In genomic region chr13:8202681-8203476, GRCm38 (mm10) we compare ENCODE assay signal across 8 mouse cellular contexts. TPM values are rescaled to one million over a fixed set of nuclear protein-coding genes. Genes with fewer than 3 reads are reported as not detected.
A peak's percentile ranks its signal among the peaks of the same experiment; 100 is the strongest.
DNase-seq lines count a peak whose midpoint lies in the region; ATAC-seq lines count a peak whose summit lies in the region.

Adarb2 (plus strand) TSS chr13:8202866.

- WGBS in heart, embryonic 14.5 days = 1% methylated on average over 26 of the region's 26 CpGs
- WGBS in forebrain, embryonic 15.5 days = under 1% methylated on average over 26 of the region's 26 CpGs
- WGBS in midbrain, embryonic 13.5 days = under 1% methylated on average over 26 of the region's 26 CpGs

- no peak within 1 kb of the TSS for H3K9ac ChIP-seq in heart, embryonic 14.5 days (ENCODE audit: low read length)
- H3K9ac ChIP-seq in forebrain, embryonic 15.5 days (replicated peaks) = peak within 1 kb of the TSS; percentile 49
- peak within 1 kb of the TSS; percentile 69 for H3K9ac ChIP-seq in midbrain, embryonic 13.5 days (replicated peaks)

- ATAC-seq in heart, embryonic 14.5 days (ENCODE audit: insufficient number of reproducible peaks, insufficient read depth, low FRiP score, low read depth) = no peak
- ATAC-seq in forebrain, embryonic 15.5 days (replicated peaks) = peak; percentile 90
- peak; percentile 94 for ATAC-seq in midbrain, embryonic 13.5 days
- ATAC-seq in megakaryocyte-erythroid progenitor cell, adult 5-6 weeks (replicated peaks; ENCODE audit: low FRiP score, low TSS enrichment, poor library complexity, severe bottlenecking) = no peak

- H3K4me1 ChIP-seq in heart, embryonic 14.5 days (ENCODE audit: control insufficient read depth in 2 of 2, insufficient read depth in 2 of 2, low read length in 2 of 2) = no peaks in the 10 kb centered on the region; a peak in 1 of 4 replicates
- peaks cover 28% of the 10 kb centered on the region for H3K4me1 ChIP-seq in forebrain, embryonic 15.5 days
- H3K4me1 ChIP-seq in midbrain, embryonic 13.5 days (replicated peaks) = peaks cover 9% of the 10 kb centered on the region

- no peak within 1 kb of the TSS for H3K27ac ChIP-seq in heart, embryonic 14.5 days (replicated peaks in 1 of 2; ENCODE audit: control insufficient read depth in 1 of 2, insufficient read depth in 1 of 2, low read depth in 2 of 2, low read length in 2 of 2)
- peak within 1 kb of the TSS; percentile 36; the same call in 1 of the 2 replicates for H3K27ac ChIP-seq in forebrain, embryonic 15.5 days (replicated peaks)
- peak within 1 kb of the TSS; percentile 14 for H3K27ac ChIP-seq in midbrain, embryonic 13.5 days

- peak within 1 kb of the TSS; percentile 1 to 27; a peak in 3 of 4 replicates for H3K4me3 ChIP-seq in heart, embryonic 14.5 days (ENCODE audit: control insufficient read depth in 1 of 2, insufficient read depth in 1 of 2, low read depth in 1 of 2, low read length in 2 of 2)
- peak within 1 kb of the TSS; percentile 47 for H3K4me3 ChIP-seq in forebrain, embryonic 15.5 days
- peak within 1 kb of the TSS; percentile 53 for H3K4me3 ChIP-seq in midbrain, embryonic 13.5 days (replicated peaks)

- H3K4me2 ChIP-seq in heart, embryonic 14.5 days (ENCODE audit: low read length) = peak within 1 kb of the TSS; percentile 62
- peak within 1 kb of the TSS; percentile 78 for H3K4me2 ChIP-seq in forebrain, embryonic 15.5 days (replicated peaks)
- peak within 1 kb of the TSS; percentile 78 for H3K4me2 ChIP-seq in midbrain, embryonic 13.5 days (replicated peaks)

- H3K9me3 ChIP-seq in heart, embryonic 14.5 days (ENCODE audit: control insufficient read depth, low read length) = no peaks in the 10 kb centered on the region
- no peaks in the 10 kb centered on the region for H3K9me3 ChIP-seq in forebrain, embryonic 15.5 days
- H3K9me3 ChIP-seq in midbrain, embryonic 13.5 days = no peaks in the 10 kb centered on the region

- H3K36me3 ChIP-seq in heart, embryonic 14.5 days (ENCODE audit: control insufficient read depth, insufficient read depth, low read length) = no peaks in the 10 kb centered on the region
- H3K36me3 ChIP-seq in forebrain, embryonic 15.5 days = no peaks in the 10 kb centered on the region
- H3K36me3 ChIP-seq in midbrain, embryonic 13.5 days = no peaks in the 10 kb centered on the region

- DNase-seq in heart, adult 18-20 months = no peak
- peak; percentile 15 to 26 for DNase-seq in cerebellum, adult 18-20 months
- peak; percentile 37 to 56 for DNase-seq in layer of hippocampus, postnatal 10 days (ENCODE audit: low spot score in 2 of 2)
- DNase-seq in thymus, postnatal 10 days (ENCODE audit: low spot score in 2 of 2) = no peak

- peaks cover 34% of the 10 kb centered on the region for H3K27me3 ChIP-seq in heart, embryonic 14.5 days (ENCODE audit: control insufficient read depth, insufficient read depth, low read length)
- H3K27me3 ChIP-seq in forebrain, embryonic 15.5 days = no peaks in the 10 kb centered on the region
- H3K27me3 ChIP-seq in midbrain, embryonic 13.5 days = 0 out of 2 replicates have a peak, but pooled peaks cover 4% of the 10 kb centered on the region

RNA-seq across cellular contexts. Expression of gene Adarb2, which starts in this region (rescaled TPM):
- 0.11 and 0.15 TPM in 2 replicates for polyA plus RNA-seq in heart, embryonic 14.5 days (2014; fragmentation: Nextera tagmentation; extraction: Ambion mirVana)
- not detected for total RNA-seq in heart, adult 18-20 months (2021)
- 19.9 and 20.1 TPM in 2 replicates for polyA plus RNA-seq in forebrain, embryonic 15.5 days (2015; fragmentation: Nextera tagmentation; extraction: Ambion mirVana)
- total RNA-seq in layer of hippocampus, postnatal 10 days (2021) = 10 to 100 TPM; 26.1 to 26.2 TPM
- polyA plus RNA-seq in midbrain, embryonic 13.5 days (2015; fragmentation: Nextera tagmentation; extraction: Ambion mirVana) = 25.0 and 26.9 TPM in 2 replicates
- total RNA-seq in megakaryocyte-erythroid progenitor cell, adult 5-6 weeks (2014; fragmentation: Nextera tagmentation) = not detected in 2 replicates
- not detected in 2 replicates for total RNA-seq in megakaryocyte-erythroid progenitor cell, adult 5-6 weeks (2017)

Comparison
In these comparisons a context has a peak if more than half of its experiments do, and no peak if none do; other contexts are left out.
1. RNA of gene Adarb2 (total RNA-seq): 26.1 to 26.2 TPM in layer of hippocampus, postnatal 10 days; not detected in heart, adult 18-20 months and not detected in megakaryocyte-erythroid progenitor cell, adult 5-6 weeks; every median in the first group is over 10 times any median in the second.
2. RNA of gene Adarb2 (polyA plus RNA-seq): 25.0 to 26.9 TPM in midbrain, embryonic 13.5 days and 19.9 to 20.1 TPM in forebrain, embryonic 15.5 days; 0.11 to 0.15 TPM in heart, embryonic 14.5 days; every median in the first group is over 10 times any median in the second.
3. ATAC-seq: peak in forebrain, embryonic 15.5 days (single experiment) and midbrain, embryonic 13.5 days (single experiment); none in heart, embryonic 14.5 days (single experiment) and megakaryocyte-erythroid progenitor cell, adult 5-6 weeks (single experiment).
4. H3K27ac ChIP-seq: peak in forebrain, embryonic 15.5 days (single experiment) and midbrain, embryonic 13.5 days (single experiment); none in heart, embryonic 14.5 days (0 of 2).
5. DNase-seq: peak in cerebellum, adult 18-20 months (2 of 2) and layer of hippocampus, postnatal 10 days (2 of 2); none in heart, adult 18-20 months (0 of 2) and thymus, postnatal 10 days (0 of 2).
6. Peak in every context shown above with its lines, with median percentiles within 50 percentile points of each other: H3K4me2 ChIP-seq and H3K4me3 ChIP-seq.